Mouse (Mus musculus) thymus, adult 2 months (tissue): ENCODE measurements around the gene Bag2.

Experiments
- CTCF ChIP-seq: fragments of 200-500 bp; IDR thresholded peaks from 2 replicates; pipeline ENCODE4 v1.5.1; 2012; ENCODE audit warnings: mild to moderate bottlenecking, control low read depth, low read length, moderate library complexity, borderline replicate concordance; ENCODE audit not compliant: control insufficient read depth, poor library complexity, insufficient read depth; ENCODE audit errors: extremely low read depth
- POLR2A ChIP-seq: fragments of 200-500 bp; IDR thresholded peaks from 2 replicates; pipeline ENCODE4 v1.6.1; 2012; ENCODE audit warnings: mild to moderate bottlenecking, low read length, control low read depth, moderate library complexity; ENCODE audit not compliant: control insufficient read depth, poor library complexity, insufficient read depth; ENCODE audit errors: extremely low read depth

DNA sequence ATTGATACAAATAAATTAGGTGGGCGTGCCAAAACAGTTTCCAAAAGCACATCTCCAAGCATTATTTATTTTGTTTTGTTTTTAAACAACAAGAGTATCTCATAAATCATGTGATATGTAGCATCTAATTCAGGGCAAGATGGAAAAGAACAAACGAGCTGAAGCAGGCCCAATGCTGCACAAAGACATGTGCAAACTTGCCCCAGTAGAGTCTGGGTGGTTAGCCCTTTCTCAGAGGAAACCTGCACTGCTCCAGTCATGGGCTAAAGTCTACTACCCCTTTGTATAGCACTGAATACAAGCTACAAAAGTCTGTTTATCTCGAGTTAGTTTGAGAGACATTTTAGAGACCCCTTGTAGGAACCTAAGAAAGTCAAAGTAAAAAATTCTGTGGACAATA lies 42.0 kb upstream of the Bag2 start:
- TF ChIP-seq CTCF: no peak
- no peak for TF ChIP-seq POLR2A
